ENCODE assay signal across 20 mouse cellular contexts in genomic region chr13:77177931-77178330, GRCm38 (mm10).
"Had no signal": no experiment of that assay in that cellular context is flagged by ENCODE, and none has a peak within 500 bp of the region (broad histone marks: within the 10 kb centered on the region; RNA-seq: fewer than 3 reads in every experiment).

No protein-coding gene starts in this region.

- H3K9ac ChIP-seq: kidney, embryonic 15.5 days; liver, embryonic 13.5 days; lung, embryonic 14.5 days; midbrain, embryonic 13.5 days; neural tube, embryonic 13.5 days; stomach, embryonic 15.5 days had no signal

- H3K4me3 ChIP-seq: kidney, embryonic 15.5 days; left cerebral cortex, adult 2 months; liver, embryonic 13.5 days; midbrain, embryonic 13.5 days; myocyte; neural tube, embryonic 13.5 days; stomach, embryonic 15.5 days had no signal

- H3K4me2 ChIP-seq: kidney, embryonic 15.5 days; liver, embryonic 13.5 days; lung, embryonic 14.5 days; midbrain, embryonic 13.5 days; neural tube, embryonic 13.5 days; stomach, embryonic 15.5 days had no signal

- H3K27me3 ChIP-seq: kidney, embryonic 15.5 days; liver, embryonic 13.5 days; midbrain, embryonic 13.5 days; neural tube, embryonic 13.5 days; stomach, embryonic 15.5 days had no signal

- H3K27ac ChIP-seq: kidney, embryonic 15.5 days; left cerebral cortex, adult 2 months; liver, embryonic 13.5 days; macrophage; midbrain, embryonic 13.5 days; neural tube, embryonic 13.5 days; stomach, embryonic 15.5 days had no signal

- H3K36me3 ChIP-seq: kidney, embryonic 15.5 days; liver, embryonic 13.5 days; midbrain, embryonic 13.5 days; neural tube, embryonic 13.5 days; stomach, embryonic 15.5 days had no signal

- H3K4me1 ChIP-seq: kidney, embryonic 15.5 days; liver, embryonic 13.5 days; midbrain, embryonic 13.5 days; neural tube, embryonic 13.5 days; stomach, embryonic 15.5 days had no signal

- DNase-seq: kidney, adult 2 months; kidney, postnatal 10 days; kidney, postnatal 36 days; layer of hippocampus, postnatal 36 days; liver, embryonic 13.5 days; lung, embryonic 14.5 days; retina, postnatal 1 day; right cerebral cortex, postnatal 25 days; spleen, adult 18-20 months; thymus, adult 18-20 months; thymus, postnatal 36 days had no signal

- ATAC-seq: lung, postnatal 0 days; midbrain, embryonic 13.5 days; midbrain, embryonic 16.5 days had no signal

- H3K9me3 ChIP-seq: kidney, embryonic 15.5 days; liver, embryonic 13.5 days; midbrain, embryonic 13.5 days; neural tube, embryonic 13.5 days; stomach, embryonic 15.5 days had no signal
